Mouse (Mus musculus): ENCODE measurements around the gene Olfr480. TPM values are rescaled to one million over a fixed set of nuclear protein-coding genes. Genes with fewer than 3 reads are reported as not detected.

Olfr480 gene
- total RNA-seq (2014; rRNA removed; ENCODE audit: low replicate concordance), result not detected in 2 replicates
- polyA plus RNA-seq (2015; fragmentation: Nextera tagmentation; extraction: Ambion mirVana), result not detected in 2 replicates

GRCm38 (mm10) chr7:108067246-108067645, at the start of gene Olfr480:
TSS of gene Olfr480 (minus strand) at chr7:108067346.
- no peaks in the 10 kb centered on the region for H3K36me3 ChIP-seq (replicated peaks; ENCODE audit: control insufficient read depth, insufficient read depth, low read length)
- no peak within 1 kb of the TSS for H3K4me3 ChIP-seq (ENCODE audit: low read depth, low read length)
- 59% methylated on average over 1 of the region's 1 CpGs for WGBS
- ATAC-seq (ENCODE audit: insufficient read depth, low read depth), result no peak
- no peak within 1 kb of the TSS for H3K27ac ChIP-seq (ENCODE audit: low read depth)
- no peaks in the 10 kb centered on the region for H3K27me3 ChIP-seq (ENCODE audit: control insufficient read depth, insufficient read depth, low read length)
- DNase-seq (ENCODE audit: low spot score), result no peak
- TF ChIP-seq EP300 (IDR thresholded peaks at IDR 0.05; ENCODE audit: low read depth) (no peak), CTCF (IDR thresholded peaks at IDR 0.05; ENCODE audit: low read depth) (no peak)
- H3K9ac ChIP-seq (replicated peaks; ENCODE audit: low read depth, low read length), result no peak within 1 kb of the TSS
- no peaks in the 10 kb centered on the region for H3K4me1 ChIP-seq (ENCODE audit: control insufficient read depth, insufficient read depth)
- no peaks in the 10 kb centered on the region; the same call in 1 of the 2 replicates for H3K9me3 ChIP-seq (replicated peaks; ENCODE audit: control insufficient read depth, low read length)
- no peak within 1 kb of the TSS for H3K4me2 ChIP-seq (ENCODE audit: low read depth, low read length)

GRCm38 (mm10) chr7:108100549-108100948, 33.4 kb upstream of the Olfr480 start, which contains the start of gene Olfr483:
TSS of gene Olfr483 (plus strand) at chr7:108100849.
- 76% methylated on average over 1 of the region's 1 CpGs for WGBS
- Histone ChIP-seq H3K4me3 (ENCODE audit: low read depth, low read length) (no peak within 1 kb of the TSS), H3K27ac (ENCODE audit: low read depth) (no peak within 1 kb of the TSS), H3K4me1 (ENCODE audit: control insufficient read depth, insufficient read depth) (no peaks in the 10 kb centered on the region), H3K27me3 (ENCODE audit: control insufficient read depth, insufficient read depth, low read length) (no peaks in the 10 kb centered on the region), H3K4me2 (ENCODE audit: low read depth, low read length) (no peak within 1 kb of the TSS), H3K9ac (replicated peaks; ENCODE audit: low read depth, low read length) (no peak within 1 kb of the TSS), H3K9me3 (replicated peaks; ENCODE audit: control insufficient read depth, low read length) (no peaks in the 10 kb centered on the region), H3K36me3 (replicated peaks; ENCODE audit: control insufficient read depth, insufficient read depth, low read length) (no peaks in the 10 kb centered on the region)
- TF ChIP-seq EP300 (IDR thresholded peaks at IDR 0.05; ENCODE audit: low read depth) (no peak), CTCF (IDR thresholded peaks at IDR 0.05; ENCODE audit: low read depth) (no peak)
- DNase-seq (ENCODE audit: low spot score), result no peak
- no peak for ATAC-seq (ENCODE audit: insufficient read depth, low read depth)

- Histone ChIP-seq H3K36me3 (replicated peaks; ENCODE audit: control insufficient read depth, insufficient read depth, low read length) (no peaks in the 10 kb centered on the region), H3K4me1 (ENCODE audit: control insufficient read depth, insufficient read depth) (no peaks in the 10 kb centered on the region), H3K27me3 (ENCODE audit: control insufficient read depth, insufficient read depth, low read length) (no peaks in the 10 kb centered on the region), H3K9me3 (replicated peaks; ENCODE audit: control insufficient read depth, low read length) (no peaks in the 10 kb centered on the region), H3K4me3 (ENCODE audit: low read depth, low read length) (no peak within 1 kb of the TSS), H3K9ac (replicated peaks; ENCODE audit: low read depth, low read length) (no peak within 1 kb of the TSS), H3K4me2 (ENCODE audit: low read depth, low read length) (no peak within 1 kb of the TSS), H3K27ac (ENCODE audit: low read depth) (no peak within 1 kb of the TSS)
- no peak for TF ChIP-seq CTCF (IDR thresholded peaks at IDR 0.05; ENCODE audit: low read depth)
- TF ChIP-seq EP300 (IDR thresholded peaks at IDR 0.05; ENCODE audit: low read depth), result no peak
- DNase-seq (ENCODE audit: low spot score), result no peak
- ATAC-seq (ENCODE audit: insufficient read depth, low read depth), result no peak
- 66% methylated on average over 1 of the region's 1 CpGs for WGBS
Observed at GRCm38 (mm10) chr7:108097486-108097885, 30.3 kb upstream of the Olfr480 start, which contains the start of gene Olfr482. TSS of gene Olfr482 (minus strand) at chr7:108097586.

- Histone ChIP-seq H3K4me2 (ENCODE audit: low read depth, low read length) (no peak within 1 kb of the TSS), H3K4me3 (ENCODE audit: low read depth, low read length) (no peak within 1 kb of the TSS), H3K4me1 (ENCODE audit: control insufficient read depth, insufficient read depth) (no peaks in the 10 kb centered on the region), H3K27me3 (ENCODE audit: control insufficient read depth, insufficient read depth, low read length) (no peaks in the 10 kb centered on the region), H3K27ac (ENCODE audit: low read depth) (no peak within 1 kb of the TSS), H3K9ac (replicated peaks; ENCODE audit: low read depth, low read length) (no peak within 1 kb of the TSS), H3K36me3 (replicated peaks; ENCODE audit: control insufficient read depth, insufficient read depth, low read length) (no peaks in the 10 kb centered on the region), H3K9me3 (replicated peaks; ENCODE audit: control insufficient read depth, low read length) (0 out of 2 replicates have a peak, but pooled peaks cover 4% of the 10 kb centered on the region)
- TF ChIP-seq CTCF (IDR thresholded peaks at IDR 0.05; ENCODE audit: low read depth), result no peak
- no peak for TF ChIP-seq EP300 (IDR thresholded peaks at IDR 0.05; ENCODE audit: low read depth)
- DNase-seq (ENCODE audit: low spot score) (no peak), ATAC-seq (ENCODE audit: insufficient read depth, low read depth) (no peak)
Observed at GRCm38 (mm10) chr7:108079555-108079954, 12.4 kb upstream of the Olfr480 start, which contains the start of gene Olfr481. TSS of gene Olfr481 (plus strand) at chr7:108079855.

GRCm38 (mm10) chr7:108050393-108050792, 16.8 kb downstream of the Olfr480 start, which contains the start of gene Olfr479:
TSS of gene Olfr479 (plus strand) at chr7:108050693.
- Histone ChIP-seq H3K4me3 (ENCODE audit: low read depth, low read length) (no peak within 1 kb of the TSS), H3K9ac (replicated peaks; ENCODE audit: low read depth, low read length) (no peak within 1 kb of the TSS), H3K9me3 (replicated peaks; ENCODE audit: control insufficient read depth, low read length) (no peaks in the 10 kb centered on the region), H3K27me3 (ENCODE audit: control insufficient read depth, insufficient read depth, low read length) (no peaks in the 10 kb centered on the region), H3K4me1 (ENCODE audit: control insufficient read depth, insufficient read depth) (no peaks in the 10 kb centered on the region), H3K36me3 (replicated peaks; ENCODE audit: control insufficient read depth, insufficient read depth, low read length) (no peaks in the 10 kb centered on the region), H3K4me2 (ENCODE audit: low read depth, low read length) (no peak within 1 kb of the TSS), H3K27ac (ENCODE audit: low read depth) (no peak within 1 kb of the TSS)
- ATAC-seq (ENCODE audit: insufficient read depth, low read depth) (no peak), DNase-seq (ENCODE audit: low spot score) (no peak)
- WGBS, result 74% methylated on average over 2 of the region's 2 CpGs
- TF ChIP-seq EP300 (IDR thresholded peaks at IDR 0.05; ENCODE audit: low read depth), result no peak
- TF ChIP-seq CTCF (IDR thresholded peaks at IDR 0.05; ENCODE audit: low read depth), result no peak

GRCm38 (mm10) chr7:108033889-108034288, 33.3 kb downstream of the Olfr480 start, which contains the start of gene Olfr478:
TSS of gene Olfr478 (minus strand) at chr7:108033989.
- no peak for ATAC-seq (ENCODE audit: insufficient read depth, low read depth)
- H3K9me3 ChIP-seq (replicated peaks; ENCODE audit: control insufficient read depth, low read length), result 0 out of 2 replicates have a peak, but pooled peaks cover 5% of the 10 kb centered on the region
- 52% methylated on average over 3 of the region's 3 CpGs for WGBS

More at GRCm38 (mm10) chr7:108033889-108034288, 33.3 kb downstream of the Olfr480 start, which contains the start of gene Olfr478:
- no peaks in the 10 kb centered on the region for H3K27me3 ChIP-seq (ENCODE audit: control insufficient read depth, insufficient read depth, low read length)
- no peak within 1 kb of the TSS for H3K9ac ChIP-seq (replicated peaks; ENCODE audit: low read depth, low read length)
- H3K4me1 ChIP-seq (ENCODE audit: control insufficient read depth, insufficient read depth), result no peaks in the 10 kb centered on the region
- TF ChIP-seq CTCF (IDR thresholded peaks at IDR 0.05; ENCODE audit: low read depth), result no peak
- H3K4me3 ChIP-seq (ENCODE audit: low read depth, low read length), result no peak within 1 kb of the TSS
- no peak within 1 kb of the TSS for H3K27ac ChIP-seq (ENCODE audit: low read depth)
- H3K4me2 ChIP-seq (ENCODE audit: low read depth, low read length), result no peak within 1 kb of the TSS
- H3K36me3 ChIP-seq (replicated peaks; ENCODE audit: control insufficient read depth, insufficient read depth, low read length), result no peaks in the 10 kb centered on the region
- no peak for DNase-seq (ENCODE audit: low spot score)

Other genes with a start within 250 kb of the Olfr480 start
- not detected in 2 replicates for gene Olfr469, start 241.8 kb downstream of the Olfr480 start, total RNA-seq (2014; rRNA removed; ENCODE audit: low replicate concordance)
- not detected in 2 replicates for gene Olfr469, start 241.8 kb downstream of the Olfr480 start, polyA plus RNA-seq (2015; fragmentation: Nextera tagmentation; extraction: Ambion mirVana)
- not detected in 2 replicates for gene Olfr470, start 219.9 kb downstream of the Olfr480 start, total RNA-seq (2014; rRNA removed; ENCODE audit: low replicate concordance)
- not detected in 2 replicates for gene Olfr470, start 219.9 kb downstream of the Olfr480 start, polyA plus RNA-seq (2015; fragmentation: Nextera tagmentation; extraction: Ambion mirVana)
- not detected in 2 replicates for gene Olfr472, start 169.4 kb downstream of the Olfr480 start, total RNA-seq (2014; rRNA removed; ENCODE audit: low replicate concordance)
- not detected in 2 replicates for gene Olfr472, start 169.4 kb downstream of the Olfr480 start, polyA plus RNA-seq (2015; fragmentation: Nextera tagmentation; extraction: Ambion mirVana)
- gene Olfr473, start 136.9 kb downstream of the Olfr480 start, total RNA-seq (2014; rRNA removed; ENCODE audit: low replicate concordance), result not detected in 2 replicates
- gene Olfr473, start 136.9 kb downstream of the Olfr480 start, polyA plus RNA-seq (2015; fragmentation: Nextera tagmentation; extraction: Ambion mirVana), result not detected in 2 replicates
- not detected in 2 replicates for gene Olfr474, start 112.7 kb downstream of the Olfr480 start, total RNA-seq (2014; rRNA removed; ENCODE audit: low replicate concordance)
- not detected in 2 replicates for gene Olfr474, start 112.7 kb downstream of the Olfr480 start, polyA plus RNA-seq (2015; fragmentation: Nextera tagmentation; extraction: Ambion mirVana)
- gene Olfr476, start 102.5 kb downstream of the Olfr480 start, total RNA-seq (2014; rRNA removed; ENCODE audit: low replicate concordance), result not detected in 2 replicates
- gene Olfr476, start 102.5 kb downstream of the Olfr480 start, polyA plus RNA-seq (2015; fragmentation: Nextera tagmentation; extraction: Ambion mirVana), result not detected in 2 replicates
- not detected in 2 replicates for gene Olfr477, start 80.7 kb downstream of the Olfr480 start, total RNA-seq (2014; rRNA removed; ENCODE audit: low replicate concordance)
- not detected in 2 replicates for gene Olfr477, start 80.7 kb downstream of the Olfr480 start, polyA plus RNA-seq (2015; fragmentation: Nextera tagmentation; extraction: Ambion mirVana)
- not detected in 2 replicates for gene Olfr478, start 33.4 kb downstream of the Olfr480 start, total RNA-seq (2014; rRNA removed; ENCODE audit: low replicate concordance)
- gene Olfr478, start 33.4 kb downstream of the Olfr480 start, polyA plus RNA-seq (2015; fragmentation: Nextera tagmentation; extraction: Ambion mirVana), result not detected in 2 replicates
- gene Olfr479, start 16.7 kb downstream of the Olfr480 start, total RNA-seq (2014; rRNA removed; ENCODE audit: low replicate concordance), result not detected in 2 replicates
- not detected in 2 replicates for gene Olfr479, start 16.7 kb downstream of the Olfr480 start, polyA plus RNA-seq (2015; fragmentation: Nextera tagmentation; extraction: Ambion mirVana)
- gene Olfr481, start 12.5 kb upstream of the Olfr480 start, total RNA-seq (2014; rRNA removed; ENCODE audit: low replicate concordance), result not detected in 2 replicates
- not detected in 2 replicates for gene Olfr481, start 12.5 kb upstream of the Olfr480 start, polyA plus RNA-seq (2015; fragmentation: Nextera tagmentation; extraction: Ambion mirVana)
- gene Olfr482, start 30.2 kb upstream of the Olfr480 start, total RNA-seq (2014; rRNA removed; ENCODE audit: low replicate concordance), result not detected in 2 replicates
- 0.05 TPM in 1 of 2 replicates, not detected in the other for gene Olfr482, start 30.2 kb upstream of the Olfr480 start, polyA plus RNA-seq (2015; fragmentation: Nextera tagmentation; extraction: Ambion mirVana)
- gene Olfr483, start 33.5 kb upstream of the Olfr480 start, total RNA-seq (2014; rRNA removed; ENCODE audit: low replicate concordance), result not detected in 2 replicates
- not detected in 2 replicates for gene Olfr483, start 33.5 kb upstream of the Olfr480 start, polyA plus RNA-seq (2015; fragmentation: Nextera tagmentation; extraction: Ambion mirVana)
- not detected in 2 replicates for gene Olfr484, start 60.1 kb upstream of the Olfr480 start, total RNA-seq (2014; rRNA removed; ENCODE audit: low replicate concordance)
- gene Olfr484, start 60.1 kb upstream of the Olfr480 start, polyA plus RNA-seq (2015; fragmentation: Nextera tagmentation; extraction: Ambion mirVana), result not detected in 2 replicates
- gene Olfr485, start 92.5 kb upstream of the Olfr480 start, total RNA-seq (2014; rRNA removed; ENCODE audit: low replicate concordance), result not detected in 2 replicates
- gene Olfr485, start 92.5 kb upstream of the Olfr480 start, polyA plus RNA-seq (2015; fragmentation: Nextera tagmentation; extraction: Ambion mirVana), result not detected in 2 replicates
- gene Olfr486, start 105.4 kb upstream of the Olfr480 start, total RNA-seq (2014; rRNA removed; ENCODE audit: low replicate concordance), result not detected in 2 replicates
- gene Olfr486, start 105.4 kb upstream of the Olfr480 start, polyA plus RNA-seq (2015; fragmentation: Nextera tagmentation; extraction: Ambion mirVana), result not detected in 2 replicates
- gene Olfr487, start 147.3 kb upstream of the Olfr480 start, total RNA-seq (2014; rRNA removed; ENCODE audit: low replicate concordance), result not detected in 2 replicates
- not detected in 2 replicates for gene Olfr487, start 147.3 kb upstream of the Olfr480 start, polyA plus RNA-seq (2015; fragmentation: Nextera tagmentation; extraction: Ambion mirVana)
- gene Olfr488, start 191.0 kb upstream of the Olfr480 start, total RNA-seq (2014; rRNA removed; ENCODE audit: low replicate concordance), result not detected in 2 replicates
- gene Olfr488, start 191.0 kb upstream of the Olfr480 start, polyA plus RNA-seq (2015; fragmentation: Nextera tagmentation; extraction: Ambion mirVana), result not detected in 2 replicates
- not detected in 2 replicates for gene Olfr490, start 221.6 kb upstream of the Olfr480 start, total RNA-seq (2014; rRNA removed; ENCODE audit: low replicate concordance)
- not detected in 2 replicates for gene Olfr490, start 221.6 kb upstream of the Olfr480 start, polyA plus RNA-seq (2015; fragmentation: Nextera tagmentation; extraction: Ambion mirVana)
- not detected in 2 replicates for gene Olfr491, start 246.1 kb upstream of the Olfr480 start, total RNA-seq (2014; rRNA removed; ENCODE audit: low replicate concordance)
- not detected in 2 replicates for gene Olfr491, start 246.1 kb upstream of the Olfr480 start, polyA plus RNA-seq (2015; fragmentation: Nextera tagmentation; extraction: Ambion mirVana)